Mouse (Mus musculus): ENCODE data around the gene Cog7. TPM values are rescaled to one million over a fixed set of nuclear protein-coding genes. Genes with fewer than 3 reads are reported as not detected.

The Cog7 gene
- 8.5 TPM for polyA plus RNA-seq (2015; fragmentation: Illumina TruSeq; extraction: RNeasy Lipid Tissue Mini Kit (QIAGEN cat#74804); ENCODE audit: insufficient read depth, low replicate concordance)

GRCm38 (mm10) chr7:121981307-121981871, at the start of gene Cog7:
Gene Cog7, minus strand, starts transcription at chr7:121981711.

DNA sequence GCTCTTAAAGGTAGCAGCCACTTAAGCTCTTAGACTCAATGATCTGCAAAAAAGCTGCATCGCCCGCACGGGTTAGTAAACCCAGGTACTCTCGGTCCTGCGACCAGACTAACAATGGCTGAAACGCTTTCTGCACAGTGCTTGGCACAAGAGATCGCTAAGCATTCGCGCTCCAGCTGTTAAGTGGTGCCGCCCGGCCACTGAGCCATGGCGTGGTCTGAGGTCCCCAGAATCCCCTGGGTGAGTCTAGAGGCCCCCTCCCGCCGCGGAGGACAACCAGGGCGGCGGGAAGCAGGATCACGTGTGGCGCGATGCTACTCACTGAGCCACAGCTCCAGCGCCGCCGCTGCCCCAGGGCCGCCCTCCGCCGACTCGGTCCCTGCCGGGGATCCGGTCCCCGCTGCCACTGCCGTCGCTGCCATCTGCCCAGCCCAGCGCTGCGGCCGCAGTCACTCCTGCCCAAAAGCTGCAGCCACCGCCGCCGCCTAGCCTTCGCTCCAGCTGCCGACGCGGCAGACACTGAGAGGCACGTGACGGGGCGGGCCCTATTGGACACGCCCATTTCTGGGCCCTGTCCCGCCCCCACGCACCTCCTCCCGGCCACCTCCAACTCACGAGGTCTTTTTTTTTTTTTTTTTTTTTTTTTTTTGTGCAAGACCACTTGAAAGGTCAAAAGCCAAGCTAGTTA, 39.3 kb upstream of the Cog7 start, which contains the start of gene Gga2:
Gga2 (minus strand) TSS at position 556 of the 688 bp plus-strand sequence.

DNA sequence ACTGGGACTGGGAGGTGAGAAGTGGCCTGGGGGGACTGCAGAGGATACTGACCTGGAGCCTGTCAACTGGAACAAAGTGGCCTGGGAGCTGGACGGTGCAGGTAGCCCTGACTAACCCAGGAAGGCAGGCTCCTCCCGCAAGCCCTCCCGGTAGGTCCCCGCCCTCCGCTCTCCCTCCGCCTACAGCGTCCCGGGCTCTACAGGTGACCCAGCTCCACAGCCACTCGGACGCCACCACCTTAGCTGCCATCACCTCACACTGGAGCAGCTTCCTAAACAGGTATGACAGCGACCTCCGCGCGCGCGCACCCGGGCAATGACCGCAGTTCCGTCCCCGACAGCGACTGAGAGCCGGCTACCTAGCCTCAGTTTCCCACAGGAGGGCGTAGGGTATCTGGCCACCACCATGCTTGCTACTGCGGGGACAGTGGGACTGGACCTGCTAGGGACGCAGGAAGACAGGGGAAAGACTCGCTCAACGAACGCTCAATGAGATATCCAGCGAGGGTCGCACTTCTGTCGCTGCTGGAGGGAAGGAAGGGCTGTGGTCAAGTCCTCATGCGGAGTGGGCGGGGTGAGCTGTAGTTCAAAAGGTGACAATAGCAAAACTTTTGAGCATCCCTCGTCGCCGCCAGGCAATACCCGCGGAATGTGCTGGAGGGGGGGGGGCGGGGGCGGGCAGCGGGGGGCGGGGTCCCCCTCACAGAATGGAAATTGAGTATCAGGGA, 116.5 kb downstream of the Cog7 start, which contains the start of gene Scnn1b:
Scnn1b (plus strand) TSS at position 181 of the 728 bp plus-strand sequence.

Other genes starting within 250 kb of the Cog7 start
- not detected for gene Scnn1g, start 247.2 kb downstream of the Cog7 start, polyA plus RNA-seq (2015; fragmentation: Illumina TruSeq; extraction: RNeasy Lipid Tissue Mini Kit (QIAGEN cat#74804); ENCODE audit: insufficient read depth, low replicate concordance)
- not detected for gene Scnn1b, start 116.7 kb downstream of the Cog7 start, polyA plus RNA-seq (2015; fragmentation: Illumina TruSeq; extraction: RNeasy Lipid Tissue Mini Kit (QIAGEN cat#74804); ENCODE audit: insufficient read depth, low replicate concordance)
- gene Gga2, start 39.5 kb upstream of the Cog7 start, polyA plus RNA-seq (2015; fragmentation: Illumina TruSeq; extraction: RNeasy Lipid Tissue Mini Kit (QIAGEN cat#74804); ENCODE audit: insufficient read depth, low replicate concordance), result 105 TPM
- 43.3 TPM for gene Ubfd1, start 85.5 kb upstream of the Cog7 start, polyA plus RNA-seq (2015; fragmentation: Illumina TruSeq; extraction: RNeasy Lipid Tissue Mini Kit (QIAGEN cat#74804); ENCODE audit: insufficient read depth, low replicate concordance)
- 8.6 TPM for gene Ears2, start 85.6 kb upstream of the Cog7 start, polyA plus RNA-seq (2015; fragmentation: Illumina TruSeq; extraction: RNeasy Lipid Tissue Mini Kit (QIAGEN cat#74804); ENCODE audit: insufficient read depth, low replicate concordance)
- 174 TPM for gene Ndufab1, start 120.2 kb upstream of the Cog7 start, polyA plus RNA-seq (2015; fragmentation: Illumina TruSeq; extraction: RNeasy Lipid Tissue Mini Kit (QIAGEN cat#74804); ENCODE audit: insufficient read depth, low replicate concordance)
- 12.9 TPM for gene Palb2, start 151.3 kb upstream of the Cog7 start, polyA plus RNA-seq (2015; fragmentation: Illumina TruSeq; extraction: RNeasy Lipid Tissue Mini Kit (QIAGEN cat#74804); ENCODE audit: insufficient read depth, low replicate concordance)
- gene Dctn5, start 151.3 kb upstream of the Cog7 start, polyA plus RNA-seq (2015; fragmentation: Illumina TruSeq; extraction: RNeasy Lipid Tissue Mini Kit (QIAGEN cat#74804); ENCODE audit: insufficient read depth, low replicate concordance), result 159 TPM
- gene Plk1, start 177.7 kb upstream of the Cog7 start, polyA plus RNA-seq (2015; fragmentation: Illumina TruSeq; extraction: RNeasy Lipid Tissue Mini Kit (QIAGEN cat#74804); ENCODE audit: insufficient read depth, low replicate concordance), result 6.0 TPM
- gene Ern2, start 204.5 kb upstream of the Cog7 start, polyA plus RNA-seq (2015; fragmentation: Illumina TruSeq; extraction: RNeasy Lipid Tissue Mini Kit (QIAGEN cat#74804); ENCODE audit: insufficient read depth, low replicate concordance), result not detected
- 3.3 TPM for gene Chp2, start 237.8 kb upstream of the Cog7 start, polyA plus RNA-seq (2015; fragmentation: Illumina TruSeq; extraction: RNeasy Lipid Tissue Mini Kit (QIAGEN cat#74804); ENCODE audit: insufficient read depth, low replicate concordance)

Data from spleen, adult 10 weeks (tissue).